Mouse (Mus musculus) cerebellum, adult 2 months (tissue): ENCODE measurements around the gene Pde9a.

Experiments
- CTCF ChIP-seq: fragments of 200-500 bp; IDR thresholded peaks from 2 replicates; pipeline ENCODE4 v1.5.1; 2011; ENCODE audit warnings: low read depth, mild to moderate bottlenecking, control low read depth, low read length, moderate library complexity, borderline replicate concordance; ENCODE audit not compliant: insufficient read depth
- POLR2A ChIP-seq: fragments of 200-500 bp; IDR thresholded peaks from 2 replicates; pipeline ENCODE4 v1.6.1; 2011; ENCODE audit warnings: low read length, control low read depth, borderline replicate concordance; ENCODE audit not compliant: insufficient read depth

- no peak for TF ChIP-seq CTCF
- no peak for TF ChIP-seq POLR2A
These were observed 19.8 kb downstream of the Pde9a start for GRCm38 (mm10) chr17:31405694-31406227.
